15 mouse cellular contexts compared by ENCODE assay signal in the genomic region with DNA sequence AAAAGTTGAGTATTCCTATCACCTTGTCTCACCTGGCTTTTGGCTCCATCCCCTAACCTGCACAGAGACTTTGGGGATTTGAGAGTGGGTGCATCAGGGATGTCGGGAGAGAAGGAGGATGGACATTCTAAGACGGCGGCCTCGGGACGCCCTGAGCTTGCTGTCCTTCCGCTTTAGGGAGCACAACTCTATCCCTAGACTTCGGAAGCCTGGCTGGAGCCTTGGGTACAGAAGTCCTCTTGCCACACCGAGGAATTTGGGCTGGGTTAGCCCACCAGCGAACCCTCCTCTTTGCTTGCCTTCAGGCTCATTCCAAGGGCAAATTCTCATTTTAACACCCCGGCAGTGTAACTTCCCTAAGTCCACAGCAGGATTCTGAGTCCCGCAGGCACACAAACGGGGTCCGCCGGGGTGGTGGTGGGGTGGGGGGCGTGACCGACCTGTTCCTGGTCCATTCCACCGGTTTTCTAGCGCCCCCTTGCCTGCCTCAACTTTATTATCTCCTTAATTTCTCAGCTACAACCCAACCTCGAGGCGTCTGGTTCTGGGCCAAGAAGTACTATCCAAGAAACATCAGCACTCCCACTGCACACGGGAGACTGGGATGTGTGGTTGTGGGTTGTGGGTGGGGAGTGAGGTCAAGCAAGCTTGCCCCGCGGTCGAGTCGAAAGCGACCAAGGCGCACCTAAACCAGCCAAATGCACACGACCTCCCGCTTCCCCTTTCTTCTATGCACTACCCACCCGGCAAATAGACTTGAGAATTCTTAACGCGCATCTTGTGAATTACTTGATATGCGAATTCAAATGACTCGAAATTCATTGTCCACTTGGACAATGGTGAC. TPM values are rescaled to one million over a fixed set of nuclear protein-coding genes. Genes with fewer than 3 reads are reported as not detected.
A peak's percentile ranks its signal among the peaks of the same experiment; 100 is the strongest.
DNase-seq lines count a peak whose midpoint lies in the region; ATAC-seq and TF ChIP-seq lines count a peak whose summit lies in the region.
"Had no signal": no experiment of that assay in that cellular context is flagged by ENCODE, and none has a peak within 500 bp of the region (broad histone marks: within the 10 kb centered on the region; RNA-seq: fewer than 3 reads in every experiment).

No protein-coding gene starts in this region.

- no peak overlapping the region for H3K4me2 ChIP-seq in forebrain, embryonic 15.5 days (replicated peaks)
- no peak overlapping the region for H3K4me2 ChIP-seq in forebrain, postnatal 0 days (ENCODE audit: low read depth)
- H3K4me2 ChIP-seq in midbrain, embryonic 11.5 days: peak overlapping the region; percentile 26

- no peak for ATAC-seq in forebrain, embryonic 15.5 days (replicated peaks)
- ATAC-seq in forebrain, postnatal 0 days: no peak
- no peak for ATAC-seq in midbrain, embryonic 11.5 days (ENCODE audit: low FRiP score)

- peak overlapping the region; percentile 43; the same call in 1 of the 2 replicates for H3K4me3 ChIP-seq in forebrain, embryonic 10.5 days
- H3K4me3 ChIP-seq in forebrain, embryonic 15.5 days: no peak overlapping the region
- H3K4me3 ChIP-seq in forebrain, postnatal 0 days (ENCODE audit: low read depth, low read length): no peak overlapping the region
- peak overlapping the region; percentile 18; the same call in 1 of the 2 replicates for H3K4me3 ChIP-seq in midbrain, embryonic 11.5 days (ENCODE audit: low read depth, low read length)
- no peak overlapping the region for H3K4me3 ChIP-seq in lung, adult 2 months (replicated peaks; ENCODE audit: extremely low read depth, low read depth, low read length)

- no peaks in the 10 kb centered on the region for H3K36me3 ChIP-seq in forebrain, embryonic 10.5 days (replicated peaks)
- H3K36me3 ChIP-seq in forebrain, embryonic 15.5 days: no peaks in the 10 kb centered on the region
- no peaks in the 10 kb centered on the region for H3K36me3 ChIP-seq in forebrain, postnatal 0 days (ENCODE audit: insufficient read depth)
- H3K36me3 ChIP-seq in midbrain, embryonic 11.5 days (ENCODE audit: control insufficient read depth, insufficient read depth, low read length): no peaks in the 10 kb centered on the region
- H3K36me3 ChIP-seq: limb, embryonic 12.5 days had no signal

- no peak overlapping the region for H3K9ac ChIP-seq in forebrain, embryonic 15.5 days (replicated peaks)
- no peak overlapping the region for H3K9ac ChIP-seq in forebrain, postnatal 0 days
- no peak overlapping the region for H3K9ac ChIP-seq in midbrain, embryonic 11.5 days (ENCODE audit: low read length)
- H3K9ac ChIP-seq: limb, embryonic 12.5 days had no signal

- peaks cover 100% of the 10 kb centered on the region for H3K27me3 ChIP-seq in forebrain, embryonic 10.5 days (ENCODE audit: poor library complexity, severe bottlenecking)
- H3K27me3 ChIP-seq in forebrain, embryonic 15.5 days: peaks cover 89% of the 10 kb centered on the region
- peaks cover 82% of the 10 kb centered on the region for H3K27me3 ChIP-seq in forebrain, postnatal 0 days (ENCODE audit: insufficient read depth, low read length)
- peaks cover 97% of the 10 kb centered on the region for H3K27me3 ChIP-seq in midbrain, embryonic 11.5 days (ENCODE audit: control insufficient read depth, insufficient read depth, low read length)

- peaks cover 56% of the 10 kb centered on the region for H3K4me1 ChIP-seq in forebrain, embryonic 10.5 days
- H3K4me1 ChIP-seq in forebrain, embryonic 15.5 days: peaks cover 49% of the 10 kb centered on the region
- H3K4me1 ChIP-seq in forebrain, postnatal 0 days (ENCODE audit: insufficient read depth): no peaks in the 10 kb centered on the region
- peaks cover 36% of the 10 kb centered on the region for H3K4me1 ChIP-seq in midbrain, embryonic 11.5 days (ENCODE audit: control insufficient read depth, insufficient read depth, low read length)
- H3K4me1 ChIP-seq in lung, adult 2 months (ENCODE audit: control insufficient read depth, insufficient read depth, low read length): no peaks in the 10 kb centered on the region

- TF ChIP-seq POLR2A in lung, adult 2 months (IDR thresholded peaks at IDR 0.05; ENCODE audit: borderline replicate concordance, extremely low read depth, low read depth, low read length): no peak

- under 1% methylated on average over 34 of the region's 34 CpGs for WGBS in forebrain, embryonic 10.5 days
- under 1% methylated on average over 34 of the region's 34 CpGs for WGBS in forebrain, embryonic 15.5 days
- WGBS in forebrain, postnatal 0 days: under 1% methylated on average over 34 of the region's 34 CpGs
- under 1% methylated on average over 34 of the region's 34 CpGs for WGBS in midbrain, embryonic 11.5 days
- WGBS in lung, adult 2 months: 2% methylated on average over 34 of the region's 34 CpGs

- TF ChIP-seq CTCF in forebrain, postnatal 0 days (IDR thresholded peaks at IDR 0.05; ENCODE audit: low read depth): no peak
- no peak for TF ChIP-seq CTCF in lung, adult 2 months (IDR thresholded peaks at IDR 0.05; ENCODE audit: insufficient read depth, low read length)

- peak; percentile 50 for DNase-seq in forebrain, embryonic 10.5 days (ENCODE audit: extremely low spot score, low spot score)
- DNase-seq in R1 (ENCODE audit: low read depth, low spot score): peak; percentile 48
- DNase-seq in forebrain, postnatal 0 days: peak; percentile 14
- peak; percentile 97 for DNase-seq in midbrain, embryonic 11.5 days (ENCODE audit: low spot score, missing footprints)
- DNase-seq in urinary bladder, adult 18-20 months (ENCODE audit: low spot score in 2 of 2): no peak
- no peak for DNase-seq in urinary bladder, adult 2 months (ENCODE audit: low spot score)
- no peak for DNase-seq in lung, adult 2 months
- DNase-seq: adrenal gland, adult 8-10 months; cerebellum, adult 11 months; heart, postnatal 14 days had no signal

- no peaks in the 10 kb centered on the region for H3K9me3 ChIP-seq in forebrain, embryonic 10.5 days
- no peaks in the 10 kb centered on the region for H3K9me3 ChIP-seq in forebrain, embryonic 15.5 days
- no peaks in the 10 kb centered on the region for H3K9me3 ChIP-seq in forebrain, postnatal 0 days (ENCODE audit: low read length)
- no peaks in the 10 kb centered on the region for H3K9me3 ChIP-seq in midbrain, embryonic 11.5 days (ENCODE audit: control insufficient read depth, low read length)
- H3K9me3 ChIP-seq: limb, embryonic 12.5 days had no signal

- no peak overlapping the region for H3K27ac ChIP-seq in forebrain, embryonic 10.5 days
- no peak overlapping the region for H3K27ac ChIP-seq in forebrain, embryonic 15.5 days (replicated peaks)
- no peak overlapping the region for H3K27ac ChIP-seq in forebrain, postnatal 0 days (ENCODE audit: low read depth, low read length)
- no peak overlapping the region; the same call in 1 of the 2 replicates for H3K27ac ChIP-seq in midbrain, embryonic 11.5 days (ENCODE audit: low read depth, low read length)
- H3K27ac ChIP-seq: limb, embryonic 12.5 days had no signal

RNA-seq across cellular contexts. Expression of a gene that starts 5.8 kb away (rescaled TPM):
- polyA plus RNA-seq in forebrain, embryonic 10.5 days (2016; fragmentation: Nextera tagmentation; extraction: Ambion mirVana): 1.4 and 2.1 TPM in 2 replicates
- polyA plus RNA-seq in forebrain, embryonic 15.5 days (2015; fragmentation: Nextera tagmentation; extraction: Ambion mirVana): 0.98 and 4.9 TPM in 2 replicates
- 1.2 and 2.0 TPM in 2 replicates for total RNA-seq in forebrain, postnatal 0 days (2014; rRNA removed)
- 0.39 and 2.1 TPM in 2 replicates for polyA plus RNA-seq in forebrain, postnatal 0 days (2015; fragmentation: Nextera tagmentation; extraction: Ambion mirVana)
- 12.4 and 14.0 TPM in 2 replicates for polyA plus RNA-seq in midbrain, embryonic 11.5 days (2014; fragmentation: Nextera tagmentation; extraction: Ambion mirVana)
- not detected in 2 replicates for polyA plus RNA-seq in urinary bladder, adult 2 months (2012; rRNA removed)
- polyA plus RNA-seq in lung, adult 2 months (2012; rRNA removed): not detected in 2 replicates
- total RNA-seq: adrenal gland, adult 8-10 months; gastrocnemius, postnatal 4 days; heart, postnatal 14 days; neutrophil, adult 5-6 weeks had no signal
- polyA plus RNA-seq: spleen, adult 2 months had no signal

Comparison
In these comparisons a context has a peak if more than half of its experiments do, and no peak if none do; other contexts are left out.
1. H3K4me3 ChIP-seq: peak in forebrain, embryonic 10.5 days (single experiment) and midbrain, embryonic 11.5 days (single experiment); none in forebrain, embryonic 15.5 days (single experiment), forebrain, postnatal 0 days (single experiment) and lung, adult 2 months (single experiment).
2. DNase-seq: peak in forebrain, embryonic 10.5 days (single experiment), R1 (single experiment), forebrain, postnatal 0 days (single experiment) and midbrain, embryonic 11.5 days (single experiment); none in urinary bladder, adult 18-20 months (0 of 2), urinary bladder, adult 2 months (single experiment) and lung, adult 2 months (single experiment).